Mouse (Mus musculus): Measurements from ENCODE around the gene Fgf2. TPM values are rescaled to one million over a fixed set of nuclear protein-coding genes. Genes with fewer than 3 reads are reported as not detected.

Fgf2 gene
- polyA plus RNA-seq, 1 experiment from 2014 or later, result 1.1 TPM

- Histone ChIP-seq H3K9ac (ENCODE audit: low read depth, low read length) (no peak overlapping the region), H3K4me1 (replicated peaks; ENCODE audit: control insufficient read depth, insufficient read depth, low read length) (0 out of 2 replicates have a peak, but pooled peaks cover 4% of the 10 kb centered on the region), H3K27ac (ENCODE audit: low read depth, low read length) (no peak overlapping the region), H3K27me3 (ENCODE audit: control insufficient read depth, insufficient read depth, low read length) (no peaks in the 10 kb centered on the region), H3K4me3 (ENCODE audit: low read depth, low read length) (peak overlapping the region; percentile 74; the same call in 1 of the 2 replicates), H3K9me3 (ENCODE audit: control insufficient read depth, low read length) (no peaks in the 10 kb centered on the region), H3K36me3 (ENCODE audit: control insufficient read depth, insufficient read depth, low read length) (no peaks in the 10 kb centered on the region), H3K4me2 (replicated peaks; ENCODE audit: low read depth, low read length) (peak overlapping the region; percentile 81; the same call in 1 of the 2 replicates)
- WGBS, result 82% methylated on average over 5 of the region's 5 CpGs
- DNase-seq (ENCODE audit: low spot score), result no peak
- ATAC-seq (ENCODE audit: low FRiP score), result no peak
These were observed 70.2 kb downstream of the Fgf2 start for GRCm38 (mm10) chr3:37418341-37418740.

- Histone ChIP-seq H3K27ac (ENCODE audit: low read depth, low read length) (peak overlapping the region; percentile 70), H3K4me2 (replicated peaks; ENCODE audit: low read depth, low read length) (peak overlapping the region; percentile 81), H3K4me3 (ENCODE audit: low read depth, low read length) (peak overlapping the region; percentile 74), H3K9ac (ENCODE audit: low read depth, low read length) (peak overlapping the region; percentile 77), H3K4me1 (replicated peaks; ENCODE audit: control insufficient read depth, insufficient read depth, low read length) (0 out of 2 replicates have a peak, but pooled peaks cover 4% of the 10 kb centered on the region), H3K27me3 (ENCODE audit: control insufficient read depth, insufficient read depth, low read length) (no peaks in the 10 kb centered on the region), H3K9me3 (ENCODE audit: control insufficient read depth, low read length) (no peaks in the 10 kb centered on the region), H3K36me3 (ENCODE audit: control insufficient read depth, insufficient read depth, low read length) (no peaks in the 10 kb centered on the region)
- whole genome bisulfite sequencing, result under 1% methylated on average over 30 of the region's 30 CpGs
- DNase-seq (ENCODE audit: low spot score) (no peak), ATAC-seq (ENCODE audit: low FRiP score) (no peak)
These were observed 70.9 kb downstream of the Fgf2 start for GRCm38 (mm10) chr3:37418961-37419457.

- Histone ChIP-seq H3K4me2 (replicated peaks; ENCODE audit: low read depth, low read length) (peak within 1 kb of the TSS; percentile 81), H3K4me1 (replicated peaks; ENCODE audit: control insufficient read depth, insufficient read depth, low read length) (0 out of 2 replicates have a peak, but pooled peaks cover 4% of the 10 kb centered on the region), H3K27ac (ENCODE audit: low read depth, low read length) (peak within 1 kb of the TSS; percentile 76), H3K4me3 (ENCODE audit: low read depth, low read length) (peak within 1 kb of the TSS; percentile 90), H3K9me3 (ENCODE audit: control insufficient read depth, low read length) (no peaks in the 10 kb centered on the region), H3K36me3 (ENCODE audit: control insufficient read depth, insufficient read depth, low read length) (no peaks in the 10 kb centered on the region), H3K27me3 (ENCODE audit: control insufficient read depth, insufficient read depth, low read length) (no peaks in the 10 kb centered on the region), H3K9ac (ENCODE audit: low read depth, low read length) (peak within 1 kb of the TSS; percentile 77)
- under 1% methylated on average over 39 of the region's 50 CpGs for WGBS
- DNase-seq (ENCODE audit: low spot score), result peak; percentile 100
- ATAC-seq (ENCODE audit: low FRiP score), result peak; percentile 97
These were observed 71.4 kb downstream of the Fgf2 start, which contains the start of gene Spata5 for GRCm38 (mm10) chr3:37419458-37419991. Gene Spata5 (plus strand): TSS chr3:37419896.

- WGBS, result under 1% methylated on average over 50 of the region's 50 CpGs
- peak within 1 kb of the TSS; percentile 76 for H3K27ac ChIP-seq (ENCODE audit: low read depth, low read length)
These were observed 71.9 kb downstream of the Fgf2 start, which contains the start of gene Nudt6 for GRCm38 (mm10) chr3:37420072-37420471. Gene Nudt6 (minus strand): TSS chr3:37420211.

GRCm38 (mm10) chr3:37420641-37421040 lies 72.5 kb downstream of the Fgf2 start:
- Histone ChIP-seq H3K9ac (ENCODE audit: low read depth, low read length) (peak overlapping the region; percentile 70), H3K36me3 (ENCODE audit: control insufficient read depth, insufficient read depth, low read length) (no peaks in the 10 kb centered on the region), H3K4me3 (ENCODE audit: low read depth, low read length) (peak overlapping the region; percentile 90), H3K4me1 (replicated peaks; ENCODE audit: control insufficient read depth, insufficient read depth, low read length) (0 out of 2 replicates have a peak, but pooled peaks cover 4% of the 10 kb centered on the region), H3K4me2 (replicated peaks; ENCODE audit: low read depth, low read length) (peak overlapping the region; percentile 68), H3K9me3 (ENCODE audit: control insufficient read depth, low read length) (no peaks in the 10 kb centered on the region), H3K27me3 (ENCODE audit: control insufficient read depth, insufficient read depth, low read length) (no peaks in the 10 kb centered on the region), H3K27ac (ENCODE audit: low read depth, low read length) (peak overlapping the region; percentile 76)
- under 1% methylated on average over 24 of the region's 24 CpGs for WGBS
- ATAC-seq (ENCODE audit: low FRiP score), result no peak
- DNase-seq (ENCODE audit: low spot score), result peak; percentile 53

More at GRCm38 (mm10) chr3:37420072-37420471, 71.9 kb downstream of the Fgf2 start, which contains the start of gene Nudt6:
- Histone ChIP-seq H3K4me1 (replicated peaks; ENCODE audit: control insufficient read depth, insufficient read depth, low read length) (0 out of 2 replicates have a peak, but pooled peaks cover 4% of the 10 kb centered on the region), H3K4me2 (replicated peaks; ENCODE audit: low read depth, low read length) (peak within 1 kb of the TSS; percentile 81), H3K36me3 (ENCODE audit: control insufficient read depth, insufficient read depth, low read length) (no peaks in the 10 kb centered on the region), H3K9me3 (ENCODE audit: control insufficient read depth, low read length) (no peaks in the 10 kb centered on the region), H3K9ac (ENCODE audit: low read depth, low read length) (peak within 1 kb of the TSS; percentile 77), H3K4me3 (ENCODE audit: low read depth, low read length) (peak within 1 kb of the TSS; percentile 90), H3K27me3 (ENCODE audit: control insufficient read depth, insufficient read depth, low read length) (no peaks in the 10 kb centered on the region)
- ATAC-seq (ENCODE audit: low FRiP score) (peak; percentile 90), DNase-seq (ENCODE audit: low spot score) (peak; percentile 97)

GRCm38 (mm10) chr3:37421179-37421578 lies 73.0 kb downstream of the Fgf2 start:
- Histone ChIP-seq H3K9ac (ENCODE audit: low read depth, low read length) (peak overlapping the region; percentile 70), H3K4me3 (ENCODE audit: low read depth, low read length) (peak overlapping the region; percentile 90), H3K4me1 (replicated peaks; ENCODE audit: control insufficient read depth, insufficient read depth, low read length) (0 out of 2 replicates have a peak, but pooled peaks cover 4% of the 10 kb centered on the region), H3K27me3 (ENCODE audit: control insufficient read depth, insufficient read depth, low read length) (no peaks in the 10 kb centered on the region), H3K36me3 (ENCODE audit: control insufficient read depth, insufficient read depth, low read length) (no peaks in the 10 kb centered on the region), H3K27ac (ENCODE audit: low read depth, low read length) (no peak overlapping the region), H3K9me3 (ENCODE audit: control insufficient read depth, low read length) (no peaks in the 10 kb centered on the region), H3K4me2 (replicated peaks; ENCODE audit: low read depth, low read length) (peak overlapping the region; percentile 68)
- DNase-seq (ENCODE audit: low spot score) (peak; percentile 6), ATAC-seq (ENCODE audit: low FRiP score) (no peak)
- WGBS, result 17% methylated on average over 3 of the region's 3 CpGs

- 96% methylated on average over 3 of the region's 3 CpGs for WGBS
- H3K9ac ChIP-seq (ENCODE audit: low read depth, low read length), result no peak overlapping the region
- H3K4me2 ChIP-seq (replicated peaks; ENCODE audit: low read depth, low read length), result no peak overlapping the region
- ATAC-seq (ENCODE audit: low FRiP score), result no peak
- no peaks in the 10 kb centered on the region for H3K36me3 ChIP-seq (ENCODE audit: control insufficient read depth, insufficient read depth, low read length)
- DNase-seq (ENCODE audit: low spot score), result no peak
- no peaks in the 10 kb centered on the region for H3K27me3 ChIP-seq (ENCODE audit: control insufficient read depth, insufficient read depth, low read length)
- H3K27ac ChIP-seq (ENCODE audit: low read depth, low read length), result no peak overlapping the region
- no peaks in the 10 kb centered on the region for H3K9me3 ChIP-seq (ENCODE audit: control insufficient read depth, low read length)
- 0 out of 2 replicates have a peak, but pooled peaks cover 4% of the 10 kb centered on the region for H3K4me1 ChIP-seq (replicated peaks; ENCODE audit: control insufficient read depth, insufficient read depth, low read length)
- no peak overlapping the region for H3K4me3 ChIP-seq (ENCODE audit: low read depth, low read length)
These were observed 77.9 kb downstream of the Fgf2 start for GRCm38 (mm10) chr3:37426069-37426468.

GRCm38 (mm10) chr3:37430359-37430758 lies 82.2 kb downstream of the Fgf2 start:
- H3K4me2 ChIP-seq (replicated peaks; ENCODE audit: low read depth, low read length), result no peak overlapping the region
- H3K9ac ChIP-seq (ENCODE audit: low read depth, low read length), result no peak overlapping the region
- no peaks in the 10 kb centered on the region for H3K9me3 ChIP-seq (ENCODE audit: control insufficient read depth, low read length)
- H3K27ac ChIP-seq (ENCODE audit: low read depth, low read length), result no peak overlapping the region
- no peaks in the 10 kb centered on the region for H3K27me3 ChIP-seq (ENCODE audit: control insufficient read depth, insufficient read depth, low read length)
- no peaks in the 10 kb centered on the region for H3K4me1 ChIP-seq (replicated peaks; ENCODE audit: control insufficient read depth, insufficient read depth, low read length)
- DNase-seq (ENCODE audit: low spot score) (no peak), ATAC-seq (ENCODE audit: low FRiP score) (no peak)
- no peak overlapping the region for H3K4me3 ChIP-seq (ENCODE audit: low read depth, low read length)
- H3K36me3 ChIP-seq (ENCODE audit: control insufficient read depth, insufficient read depth, low read length), result no peaks in the 10 kb centered on the region

- Histone ChIP-seq H3K9me3 (ENCODE audit: control insufficient read depth, low read length) (no peaks in the 10 kb centered on the region), H3K9ac (ENCODE audit: low read depth, low read length) (no peak overlapping the region), H3K4me2 (replicated peaks; ENCODE audit: low read depth, low read length) (no peak overlapping the region), H3K4me3 (ENCODE audit: low read depth, low read length) (no peak overlapping the region), H3K27ac (ENCODE audit: low read depth, low read length) (no peak overlapping the region), H3K27me3 (ENCODE audit: control insufficient read depth, insufficient read depth, low read length) (no peaks in the 10 kb centered on the region), H3K36me3 (ENCODE audit: control insufficient read depth, insufficient read depth, low read length) (no peaks in the 10 kb centered on the region), H3K4me1 (replicated peaks; ENCODE audit: control insufficient read depth, insufficient read depth, low read length) (no peaks in the 10 kb centered on the region)
- WGBS, result 95% methylated on average over 1 of the region's 1 CpGs
- DNase-seq (ENCODE audit: low spot score) (no peak), ATAC-seq (ENCODE audit: low FRiP score) (no peak)
These were observed 91.6 kb downstream of the Fgf2 start for GRCm38 (mm10) chr3:37439770-37440169.

Data from hindbrain, embryonic 11.5 days (tissue).